Mouse (Mus musculus) erythroblast, embryonic 14.5 days (primary cell): ENCODE data around the gene Col9a3.

Experiments
- GATA1 ChIP-seq: IDR thresholded peaks from 2 replicates; pipeline ENCODE4 v1.6.1; 2012; ENCODE audit warnings: low read length, inconsistent platforms, mixed read lengths
- TAL1 ChIP-seq: IDR thresholded peaks from 3 replicates; pipeline ENCODE4 v1.6.1; 2012; ENCODE audit warnings: low read length, inconsistent platforms, mixed read lengths

DNA sequence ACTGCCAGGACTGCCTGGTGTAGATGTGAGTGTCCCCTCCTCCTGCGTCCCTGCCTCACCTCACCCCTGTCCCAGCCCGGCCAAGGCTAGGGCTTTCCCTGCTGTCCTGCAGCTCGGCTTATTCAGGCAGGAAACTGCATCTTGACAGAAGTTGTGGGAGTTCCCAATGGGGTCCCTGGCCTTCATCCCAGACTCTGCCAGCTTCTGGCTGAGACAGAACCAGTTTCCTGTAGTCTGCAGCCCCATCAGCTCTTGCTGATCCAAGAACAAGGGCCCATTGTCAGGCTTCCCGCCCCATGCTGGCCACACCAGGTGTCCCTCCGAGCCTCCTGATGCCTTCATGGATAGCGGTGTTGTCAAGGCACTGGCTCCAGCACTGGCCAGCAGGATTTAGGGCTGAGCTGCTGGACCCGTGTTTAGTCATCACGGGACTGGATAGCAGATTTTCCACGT, 3.0 kb downstream of the Col9a3 start:
- TF ChIP-seq GATA1 (no peak), TAL1 (no peak)
